Mouse (Mus musculus): Measurements from ENCODE around the gene Aven. TPM values are rescaled to one million over a fixed set of nuclear protein-coding genes. Genes with fewer than 3 reads are reported as not detected.

Gene Aven
- polyA plus RNA-seq, 1 experiment from 2014 or later = 8.3 TPM

DNA sequence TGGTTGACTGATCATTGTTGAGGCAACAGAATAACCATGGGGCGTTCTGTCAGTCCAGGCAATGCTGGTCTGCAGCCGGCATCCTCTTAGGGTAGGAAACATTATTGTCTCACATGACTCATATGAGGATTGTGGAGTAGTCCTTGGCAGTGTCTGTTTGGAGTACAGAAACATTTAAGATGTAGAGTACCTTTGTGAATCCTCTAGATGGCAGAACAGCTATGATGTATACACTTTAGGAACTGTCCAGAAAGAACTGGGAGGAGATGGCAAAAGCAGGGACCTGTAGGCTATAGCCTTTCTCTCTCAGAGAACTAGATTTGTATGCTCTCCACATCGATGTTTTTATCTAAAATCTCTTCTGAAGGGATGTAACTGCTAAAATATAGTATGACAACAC, 34.2 kb downstream of the Aven start:
- no peaks in the 10 kb centered on the region for H3K36me3 ChIP-seq (ENCODE audit: control insufficient read depth, insufficient read depth, low read length)
- no peak overlapping the region for H3K27ac ChIP-seq (replicated peaks in 1 of 2; ENCODE audit: control insufficient read depth in 1 of 2, insufficient read depth in 1 of 2, low read depth in 2 of 2, low read length in 2 of 2)
- WGBS = 74% methylated on average over 3 of the region's 3 CpGs
- no peaks in the 10 kb centered on the region for H3K27me3 ChIP-seq (ENCODE audit: control insufficient read depth, insufficient read depth, low read length)
- H3K4me3 ChIP-seq (ENCODE audit: control insufficient read depth in 1 of 2, insufficient read depth in 1 of 2, low read depth in 1 of 2, low read length in 2 of 2) = no peak overlapping the region
- H3K9me3 ChIP-seq (ENCODE audit: control insufficient read depth, low read length) = no peaks in the 10 kb centered on the region
- H3K4me2 ChIP-seq (ENCODE audit: low read length) = no peak overlapping the region
- no peak for ATAC-seq (ENCODE audit: insufficient number of reproducible peaks, insufficient read depth, low FRiP score, low read depth)
- no peak overlapping the region for H3K9ac ChIP-seq (ENCODE audit: low read length)
- no peaks in the 10 kb centered on the region for H3K4me1 ChIP-seq (ENCODE audit: control insufficient read depth in 2 of 2, insufficient read depth in 2 of 2, low read length in 2 of 2)

DNA sequence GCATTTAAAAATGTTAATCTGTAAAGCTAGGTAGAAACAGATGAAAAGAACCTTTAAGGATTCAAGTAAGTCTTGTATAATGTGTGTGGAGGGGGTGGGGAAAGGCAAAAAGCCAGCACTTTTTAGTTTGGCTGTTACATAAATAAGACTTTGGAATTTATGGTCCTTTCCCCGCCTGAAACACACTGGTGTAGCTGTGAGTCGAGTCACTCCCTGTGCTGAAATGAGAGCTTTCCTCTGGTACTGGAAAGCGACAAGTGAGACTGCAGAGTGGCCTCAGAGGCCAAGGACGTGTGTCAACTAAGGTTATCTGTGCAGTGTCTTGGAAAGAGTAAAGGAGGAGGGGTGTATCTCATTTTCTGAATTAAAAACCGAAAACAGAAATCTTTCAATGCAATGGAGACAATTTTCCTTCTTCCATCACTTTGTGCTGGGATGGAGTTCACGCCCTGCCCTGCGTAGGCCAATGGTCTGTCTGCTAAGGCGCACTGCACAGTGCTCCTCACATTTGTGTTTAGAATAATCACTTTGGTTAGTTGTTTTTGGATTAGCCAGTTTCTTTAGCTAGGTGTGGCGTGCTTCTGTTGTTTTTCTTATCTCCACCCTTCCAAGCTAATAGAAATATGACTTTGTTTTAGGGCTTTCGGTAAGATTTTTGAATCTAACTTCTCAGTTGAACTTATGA, 40.2 kb downstream of the Aven start:
- Histone ChIP-seq H3K27me3 (ENCODE audit: control insufficient read depth, insufficient read depth, low read length) (no peaks in the 10 kb centered on the region), H3K9ac (ENCODE audit: low read length) (no peak overlapping the region), H3K9me3 (ENCODE audit: control insufficient read depth, low read length) (no peaks in the 10 kb centered on the region), H3K36me3 (ENCODE audit: control insufficient read depth, insufficient read depth, low read length) (no peaks in the 10 kb centered on the region), H3K27ac (replicated peaks in 1 of 2; ENCODE audit: control insufficient read depth in 1 of 2, insufficient read depth in 1 of 2, low read depth in 2 of 2, low read length in 2 of 2) (no peak overlapping the region), H3K4me3 (ENCODE audit: control insufficient read depth in 1 of 2, insufficient read depth in 1 of 2, low read depth in 1 of 2, low read length in 2 of 2) (no peak overlapping the region), H3K4me2 (ENCODE audit: low read length) (no peak overlapping the region), H3K4me1 (ENCODE audit: control insufficient read depth in 2 of 2, insufficient read depth in 2 of 2, low read length in 2 of 2) (peaks cover 0 to 10% of the 10 kb centered on the region in 2 experiments; a peak in 1 of 4 replicates)
- WGBS = 52% methylated on average over 10 of the region's 10 CpGs
- ATAC-seq (ENCODE audit: insufficient number of reproducible peaks, insufficient read depth, low FRiP score, low read depth) = no peak

DNA sequence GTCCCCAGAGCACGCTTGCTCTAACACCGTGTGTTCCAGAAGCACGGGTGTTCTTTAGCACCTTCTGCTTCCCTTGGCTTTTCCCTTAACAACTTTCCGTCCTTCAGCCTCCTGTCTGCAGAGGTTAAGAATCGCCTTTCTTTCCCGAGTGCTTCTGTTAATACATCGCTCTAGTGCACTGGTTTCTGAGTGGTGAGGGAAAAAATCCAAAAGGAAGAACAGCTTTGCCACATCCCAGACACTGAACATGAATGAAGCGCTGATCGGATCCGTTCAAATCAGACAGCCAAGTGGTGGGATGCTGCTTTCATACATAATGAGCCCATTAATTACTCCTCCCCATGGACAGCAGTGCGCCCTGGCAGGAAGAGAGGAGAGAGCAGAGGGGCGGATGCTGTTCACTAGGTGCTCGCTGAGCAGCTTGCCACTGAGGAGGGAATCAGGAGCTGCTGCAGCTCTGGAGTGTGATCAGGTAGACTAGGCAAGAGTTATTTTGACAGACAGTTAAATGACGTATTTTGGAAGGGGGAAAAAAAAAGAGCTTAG, 42.0 kb downstream of the Aven start:
- Histone ChIP-seq H3K27me3 (ENCODE audit: control insufficient read depth, insufficient read depth, low read length) (no peaks in the 10 kb centered on the region), H3K27ac (replicated peaks in 1 of 2; ENCODE audit: control insufficient read depth in 1 of 2, insufficient read depth in 1 of 2, low read depth in 2 of 2, low read length in 2 of 2) (no peak overlapping the region), H3K9me3 (ENCODE audit: control insufficient read depth, low read length) (no peaks in the 10 kb centered on the region), H3K36me3 (ENCODE audit: control insufficient read depth, insufficient read depth, low read length) (no peaks in the 10 kb centered on the region), H3K4me3 (ENCODE audit: control insufficient read depth in 1 of 2, insufficient read depth in 1 of 2, low read depth in 1 of 2, low read length in 2 of 2) (no peak overlapping the region), H3K4me2 (ENCODE audit: low read length) (no peak overlapping the region), H3K9ac (ENCODE audit: low read length) (no peak overlapping the region), H3K4me1 (ENCODE audit: control insufficient read depth in 2 of 2, insufficient read depth in 2 of 2, low read length in 2 of 2) (peaks cover 0 to 10% of the 10 kb centered on the region in 2 experiments; a peak in 1 of 4 replicates)
- 68% methylated on average over 14 of the region's 14 CpGs for WGBS
- no peak for ATAC-seq (ENCODE audit: insufficient number of reproducible peaks, insufficient read depth, low FRiP score, low read depth)

GRCm38 (mm10) chr2:112538783-112539182, 46.0 kb downstream of the Aven start:
- ATAC-seq (ENCODE audit: insufficient number of reproducible peaks, insufficient read depth, low FRiP score, low read depth) = no peak
- peaks cover 0 to 8% of the 10 kb centered on the region in 2 experiments; a peak in 1 of 4 replicates for H3K4me1 ChIP-seq (ENCODE audit: control insufficient read depth in 2 of 2, insufficient read depth in 2 of 2, low read length in 2 of 2)
- H3K4me3 ChIP-seq (ENCODE audit: control insufficient read depth in 1 of 2, insufficient read depth in 1 of 2, low read depth in 1 of 2, low read length in 2 of 2) = no peak overlapping the region
- no peaks in the 10 kb centered on the region for H3K27me3 ChIP-seq (ENCODE audit: control insufficient read depth, insufficient read depth, low read length)
- H3K4me2 ChIP-seq (ENCODE audit: low read length) = no peak overlapping the region
- no peaks in the 10 kb centered on the region for H3K36me3 ChIP-seq (ENCODE audit: control insufficient read depth, insufficient read depth, low read length)
- H3K9ac ChIP-seq (ENCODE audit: low read length) = no peak overlapping the region
- H3K9me3 ChIP-seq (ENCODE audit: control insufficient read depth, low read length) = no peaks in the 10 kb centered on the region
- no peak overlapping the region for H3K27ac ChIP-seq (replicated peaks in 1 of 2; ENCODE audit: control insufficient read depth in 1 of 2, insufficient read depth in 1 of 2, low read depth in 2 of 2, low read length in 2 of 2)
- WGBS = 96% methylated on average over 1 of the region's 1 CpGs

- no peaks in the 10 kb centered on the region for H3K27me3 ChIP-seq (ENCODE audit: control insufficient read depth, insufficient read depth, low read length)
- no peaks in the 10 kb centered on the region for H3K36me3 ChIP-seq (ENCODE audit: control insufficient read depth, insufficient read depth, low read length)
- H3K27ac ChIP-seq (replicated peaks in 1 of 2; ENCODE audit: control insufficient read depth in 1 of 2, insufficient read depth in 1 of 2, low read depth in 2 of 2, low read length in 2 of 2) = no peak overlapping the region
- no peak overlapping the region for H3K4me3 ChIP-seq (ENCODE audit: control insufficient read depth in 1 of 2, insufficient read depth in 1 of 2, low read depth in 1 of 2, low read length in 2 of 2)
- no peak for ATAC-seq (ENCODE audit: insufficient number of reproducible peaks, insufficient read depth, low FRiP score, low read depth)
- H3K9ac ChIP-seq (ENCODE audit: low read length) = no peak overlapping the region
- 87% methylated on average over 5 of the region's 5 CpGs for WGBS
- peaks cover 0 to 2% of the 10 kb centered on the region in 2 experiments; a peak in 1 of 4 replicates for H3K4me1 ChIP-seq (ENCODE audit: control insufficient read depth in 2 of 2, insufficient read depth in 2 of 2, low read length in 2 of 2)
- H3K4me2 ChIP-seq (ENCODE audit: low read length) = no peak overlapping the region
- H3K9me3 ChIP-seq (ENCODE audit: control insufficient read depth, low read length) = no peaks in the 10 kb centered on the region
Measured at GRCm38 (mm10) chr2:112541695-112542285, 49.0 kb downstream of the Aven start.

GRCm38 (mm10) chr2:112556527-112556926, 63.8 kb downstream of the Aven start:
- no peak overlapping the region for H3K9ac ChIP-seq (ENCODE audit: low read length)
- H3K27me3 ChIP-seq (ENCODE audit: control insufficient read depth, insufficient read depth, low read length) = no peaks in the 10 kb centered on the region
- H3K9me3 ChIP-seq (ENCODE audit: control insufficient read depth, low read length) = no peaks in the 10 kb centered on the region
- ATAC-seq (ENCODE audit: insufficient number of reproducible peaks, insufficient read depth, low FRiP score, low read depth) = no peak
- H3K4me1 ChIP-seq (ENCODE audit: control insufficient read depth in 2 of 2, insufficient read depth in 2 of 2, low read length in 2 of 2) = no peaks in the 10 kb centered on the region
- H3K27ac ChIP-seq (replicated peaks in 1 of 2; ENCODE audit: control insufficient read depth in 1 of 2, insufficient read depth in 1 of 2, low read depth in 2 of 2, low read length in 2 of 2) = no peak overlapping the region
- no peak overlapping the region for H3K4me3 ChIP-seq (ENCODE audit: control insufficient read depth in 1 of 2, insufficient read depth in 1 of 2, low read depth in 1 of 2, low read length in 2 of 2)
- WGBS = 90% methylated on average over 10 of the region's 10 CpGs
- H3K36me3 ChIP-seq (ENCODE audit: control insufficient read depth, insufficient read depth, low read length) = no peaks in the 10 kb centered on the region
- H3K4me2 ChIP-seq (ENCODE audit: low read length) = no peak overlapping the region

GRCm38 (mm10) chr2:112557453-112557852, 64.7 kb downstream of the Aven start:
- Histone ChIP-seq H3K4me1 (ENCODE audit: control insufficient read depth in 2 of 2, insufficient read depth in 2 of 2, low read length in 2 of 2) (no peaks in the 10 kb centered on the region), H3K36me3 (ENCODE audit: control insufficient read depth, insufficient read depth, low read length) (no peaks in the 10 kb centered on the region), H3K9me3 (ENCODE audit: control insufficient read depth, low read length) (no peaks in the 10 kb centered on the region), H3K4me2 (ENCODE audit: low read length) (no peak overlapping the region), H3K27me3 (ENCODE audit: control insufficient read depth, insufficient read depth, low read length) (no peaks in the 10 kb centered on the region), H3K9ac (ENCODE audit: low read length) (no peak overlapping the region), H3K27ac (replicated peaks in 1 of 2; ENCODE audit: control insufficient read depth in 1 of 2, insufficient read depth in 1 of 2, low read depth in 2 of 2, low read length in 2 of 2) (no peak overlapping the region), H3K4me3 (ENCODE audit: control insufficient read depth in 1 of 2, insufficient read depth in 1 of 2, low read depth in 1 of 2, low read length in 2 of 2) (no peak overlapping the region)
- no peak for ATAC-seq (ENCODE audit: insufficient number of reproducible peaks, insufficient read depth, low FRiP score, low read depth)
